Mouse (Mus musculus): ENCODE measurements at regions not wholly inside any gene's neighbourhood (a gene's known extent, or its start where the extent isn't known, plus 50 kb on each side); places are given as distances from the start of the nearest gene placed in this dataset.

DNA sequence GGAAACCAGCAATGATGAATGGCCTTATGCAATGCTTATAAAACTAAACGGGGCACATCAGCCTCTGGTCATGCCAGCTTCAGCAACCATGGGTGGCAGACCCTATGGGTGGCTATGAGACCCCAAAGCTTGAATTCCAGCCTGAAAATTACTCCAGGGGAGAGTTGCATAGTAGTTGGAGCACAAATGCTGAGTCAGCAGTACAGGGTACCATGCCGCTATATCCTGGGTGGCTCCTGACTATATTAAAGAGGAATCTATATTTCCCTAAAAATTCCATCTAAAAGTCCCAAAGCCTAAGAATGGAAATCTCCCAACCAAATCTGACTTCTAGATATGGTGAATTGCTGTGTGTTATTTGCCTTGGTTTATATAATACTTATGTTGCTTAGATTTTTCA is 187.6 kb downstream of the Lrrn1 start:
- no peak for TF ChIP-seq CTCF (IDR thresholded peaks at IDR 0.05; ENCODE audit: low read depth)
- TF ChIP-seq EP300 (IDR thresholded peaks at IDR 0.05; ENCODE audit: low read depth): no peak

All from heart, postnatal 0 days (tissue).